Mouse (Mus musculus) CD4-positive naive resting alpha-beta T cell, adult 76 days (primary cell): ENCODE data around the gene Sh3bp4. TPM values are rescaled to one million over a fixed set of nuclear protein-coding genes. Genes with fewer than 3 reads are reported as not detected.

ENCODE experiments used
- total RNA-seq: library from RNA; stranded (reverse); gene quantifications from one replicate; pipeline ENCODE4 v1.2.4, GENCODE M21; 2023

Gene Sh3bp4
- total RNA-seq = 3.2 TPM

DNA sequence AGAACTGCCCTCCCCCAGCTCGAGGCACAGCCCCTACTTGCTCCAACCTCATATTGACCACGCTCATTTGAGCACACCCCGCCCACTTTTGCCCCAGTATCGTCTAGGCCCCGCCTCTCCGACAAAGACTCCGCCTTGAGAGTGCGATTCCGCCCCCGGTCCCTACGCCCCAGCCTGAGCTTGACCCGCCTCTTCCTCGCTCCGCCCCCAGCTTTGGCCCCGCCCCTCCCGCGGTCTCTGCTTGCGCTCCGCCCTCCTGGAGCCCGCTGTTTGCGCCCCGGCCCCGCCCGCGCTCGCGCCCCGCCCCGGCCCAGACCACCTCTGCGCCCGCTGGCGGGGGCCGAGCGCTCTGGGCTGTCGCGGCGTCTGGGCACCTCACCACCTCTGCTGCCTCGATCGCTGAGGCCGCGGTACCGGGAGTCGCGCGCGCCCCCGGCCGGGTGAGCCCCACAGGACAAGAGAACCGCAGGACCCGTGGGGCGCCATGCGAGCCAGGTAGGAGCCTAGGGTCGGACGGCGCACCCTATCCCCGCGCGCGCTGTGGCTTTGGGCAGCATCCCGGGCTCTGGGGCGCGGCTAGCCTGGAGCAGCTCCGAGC, at the start of gene Sh3bp4:
Gene Sh3bp4, plus strand, starts transcription at position 313 of the 598 bp plus-strand sequence.

